Mouse (Mus musculus) neural tube, embryonic 13.5 days (tissue): Measurements from ENCODE around the gene Mylk. TPM values are rescaled to one million over a fixed set of nuclear protein-coding genes. Genes with fewer than 3 reads are reported as not detected.

Experiments used
- ATAC-seq: fragments of 200-750 bp; cut with Nextera tagmentation; 2 replicates; pipeline ENCODE4 v1.8.0; 2017; ENCODE audit warnings: low read depth, mild to moderate bottlenecking, moderate TSS enrichment, moderate library complexity
- H3K27ac ChIP-seq: fragments of 300-500 bp; sonication (generic); replicated peaks from 2 replicates; pipeline ENCODE4 v1.5.1; 2015; ENCODE audit warnings: moderate library complexity, mild to moderate bottlenecking, inconsistent platforms
- H3K27me3 ChIP-seq: fragments of 300-500 bp; sonication (generic); 2 replicates; pipeline ENCODE4 v1.6.1; 2015; ENCODE audit warnings: mild to moderate bottlenecking, inconsistent platforms
- H3K36me3 ChIP-seq: fragments of 300-500 bp; sonication (generic); 2 replicates; pipeline ENCODE4 v1.6.1; 2015; ENCODE audit warnings: mild to moderate bottlenecking, inconsistent platforms
- H3K4me1 ChIP-seq: fragments of 300-500 bp; sonication (generic); replicated peaks from 2 replicates; pipeline ENCODE4 v1.6.1; 2015; ENCODE audit warnings: inconsistent platforms
- H3K4me2 ChIP-seq: fragments of 300-500 bp; sonication (generic); 2 replicates; pipeline ENCODE4 v1.6.1; 2015; ENCODE audit warnings: inconsistent platforms, mild to moderate bottlenecking, moderate library complexity
- H3K4me3 ChIP-seq: fragments of 300-500 bp; sonication (generic); 2 replicates; pipeline ENCODE4 v1.5.1; 2015; ENCODE audit warnings: mild to moderate bottlenecking, inconsistent platforms
- H3K9ac ChIP-seq: fragments of 300-500 bp; sonication (generic); 2 replicates; pipeline ENCODE4 v1.6.1; 2015; ENCODE audit warnings: moderate library complexity, mild to moderate bottlenecking, inconsistent platforms
- H3K9me3 ChIP-seq: fragments of 300-500 bp; sonication (generic); 2 replicates; pipeline ENCODE4 v1.6.1; 2016; ENCODE audit warnings: inconsistent platforms
- WGBS: fragments of 180-500 bp; shearing (Covaris S2); methylation state at CpG from one replicate; pipeline ENCODE4 v1.1.7; 2015; 5-methylcytosine and 5-hydroxymethylcytosine counted together
- polyA plus RNA-seq: library from polyadenylated mRNA; unstranded; fragments of >200 nt; fragmentation: Nextera tagmentation; extraction: Ambion mirVana; gene quantifications from 2 replicates; pipeline ENCODE4 v1.2.1, GENCODE M21; 2015

The Mylk gene
- polyA plus RNA-seq, 1 experiment from 2014 or later: 3.6 TPM

GRCm38 (mm10) chr16:35046081-35046775 is 301.2 kb downstream of the Mylk start:
- Histone ChIP-seq H3K4me2 (no peak overlapping the region), H3K4me1 (peaks cover 4% of the 10 kb centered on the region; the same call in 1 of the 2 replicates), H3K9ac (no peak overlapping the region), H3K4me3 (no peak overlapping the region), H3K36me3 (0 out of 2 replicates have a peak, but pooled peaks cover 10% of the 10 kb centered on the region), H3K27ac (no peak overlapping the region), H3K9me3 (no peaks in the 10 kb centered on the region), H3K27me3 (no peaks in the 10 kb centered on the region)
- 84% methylated on average over 6 of the region's 6 CpGs for WGBS
- ATAC-seq: no peak

DNA sequence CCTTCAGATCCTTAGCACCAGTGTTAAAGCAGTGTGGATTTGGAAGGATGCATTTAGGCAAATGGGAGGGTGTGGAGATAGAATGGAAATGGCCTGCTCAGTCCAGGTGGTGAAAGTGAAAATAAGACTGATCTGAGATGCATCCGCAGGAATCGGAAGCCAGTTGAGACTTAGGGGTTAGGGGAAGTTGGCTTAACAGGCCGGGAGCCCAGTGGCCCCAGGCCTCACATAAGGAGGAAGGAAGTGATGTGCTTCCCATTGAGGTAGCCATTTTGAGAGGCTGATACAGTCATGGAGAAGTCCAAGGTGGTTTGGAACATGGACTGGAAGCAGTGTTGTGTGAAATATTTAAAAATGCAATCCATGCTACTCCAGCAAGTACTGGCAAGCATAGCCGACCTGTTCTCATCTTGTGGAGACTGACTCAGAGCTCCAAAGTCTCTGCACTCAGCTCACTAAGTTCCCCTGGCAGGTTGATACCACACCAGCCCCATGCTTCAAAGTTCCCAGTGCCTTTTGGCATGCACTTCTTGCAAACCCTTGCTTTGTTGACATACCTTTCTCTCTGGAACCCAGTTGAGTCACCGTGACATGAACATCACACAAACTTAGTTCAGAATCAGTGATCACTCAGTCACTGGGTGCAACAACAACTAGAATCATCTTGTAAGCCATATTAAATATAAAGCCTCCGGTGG is 302.4 kb downstream of the Mylk start:
- H3K27ac ChIP-seq: no peak overlapping the region
- H3K4me2 ChIP-seq: no peak overlapping the region
- peaks cover 12% of the 10 kb centered on the region for H3K4me1 ChIP-seq
- H3K4me3 ChIP-seq: no peak overlapping the region
- H3K9ac ChIP-seq: no peak overlapping the region
- ATAC-seq: no peak
- no peaks in the 10 kb centered on the region for H3K36me3 ChIP-seq
- H3K27me3 ChIP-seq: no peaks in the 10 kb centered on the region
- WGBS: 94% methylated on average over 6 of the region's 6 CpGs
- H3K9me3 ChIP-seq: no peaks in the 10 kb centered on the region

DNA sequence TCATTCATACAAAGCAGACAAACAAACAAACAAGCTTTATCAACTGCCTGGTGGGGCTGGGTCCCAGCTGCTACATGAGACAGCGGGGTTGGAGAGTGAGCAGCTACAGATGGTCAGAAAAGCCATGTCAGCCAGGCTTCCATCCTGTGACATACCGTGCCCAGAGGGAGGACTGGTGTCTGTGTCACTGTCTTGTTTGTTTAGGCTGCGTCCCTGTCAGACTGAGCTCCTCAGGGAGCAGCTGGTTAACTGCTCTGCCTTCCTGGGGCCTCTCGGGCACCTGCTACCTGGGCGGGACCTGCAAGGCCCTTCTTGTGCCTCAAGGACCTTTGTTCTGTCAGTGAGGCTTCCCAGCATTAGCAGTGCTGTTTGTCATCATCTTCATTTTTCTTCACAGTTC is 306.1 kb downstream of the Mylk start:
- no peak overlapping the region for H3K27ac ChIP-seq
- WGBS: 30% methylated on average over 5 of the region's 5 CpGs
- peaks cover 12% of the 10 kb centered on the region for H3K4me1 ChIP-seq

More for the DNA sequence above, 306.1 kb downstream of the Mylk start:
- H3K27me3 ChIP-seq: no peaks in the 10 kb centered on the region
- no peak overlapping the region for H3K4me3 ChIP-seq
- H3K9me3 ChIP-seq: no peaks in the 10 kb centered on the region
- no peak overlapping the region for H3K9ac ChIP-seq
- no peak overlapping the region for H3K4me2 ChIP-seq
- ATAC-seq: peak; percentile 50; the same call in 1 of the 2 replicates
- H3K36me3 ChIP-seq: no peaks in the 10 kb centered on the region

Other genes starting within 250 kb of the Mylk start
- gene Kalrn, start 171.7 kb upstream of the Mylk start, polyA plus RNA-seq: 23.9 and 25.1 TPM in 2 replicates
- gene Ropn1, start 95.3 kb upstream of the Mylk start, polyA plus RNA-seq: not detected in 2 replicates
- gene Ccdc14, start 54.6 kb upstream of the Mylk start, polyA plus RNA-seq: 4.2 and 5.7 TPM in 2 replicates